Mouse (Mus musculus): ENCODE measurements around the gene Cep57l1.

Gene Cep57l1

DNA sequence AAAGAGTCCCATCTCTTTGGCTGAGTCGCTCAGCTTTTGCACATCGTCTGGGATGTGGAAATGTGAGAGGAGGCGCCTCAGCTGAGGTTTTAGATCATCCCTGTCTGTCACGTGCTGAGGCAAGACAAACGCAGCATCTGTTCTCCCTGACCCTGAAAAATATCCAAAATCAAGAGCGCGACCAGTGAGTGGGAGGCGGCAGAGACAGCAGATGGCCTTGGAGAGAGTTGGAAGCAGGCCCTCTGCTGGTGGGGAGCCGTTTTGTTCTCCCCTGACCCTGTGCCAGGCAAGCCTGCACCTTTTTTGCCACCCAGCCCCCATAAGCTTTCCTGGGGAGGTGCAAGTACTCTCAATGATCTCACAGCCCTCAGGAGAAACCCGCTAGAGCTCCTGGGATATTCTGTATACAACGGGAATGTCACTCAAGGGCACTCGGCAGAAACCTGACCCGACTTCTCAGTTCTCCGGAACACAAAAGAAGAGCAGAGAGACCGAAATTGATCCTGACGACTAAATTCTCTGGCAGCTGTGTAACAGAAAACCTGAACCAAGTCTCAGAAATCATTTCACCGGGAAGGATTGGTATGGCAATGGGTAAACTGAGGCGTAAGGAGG is 130.8 kb downstream of the Cep57l1 start:
- DNase-seq (ENCODE audit: low read depth in 2 of 2, low spot score in 2 of 2): peak in 1 of 2 experiments; percentile 32

DNA sequence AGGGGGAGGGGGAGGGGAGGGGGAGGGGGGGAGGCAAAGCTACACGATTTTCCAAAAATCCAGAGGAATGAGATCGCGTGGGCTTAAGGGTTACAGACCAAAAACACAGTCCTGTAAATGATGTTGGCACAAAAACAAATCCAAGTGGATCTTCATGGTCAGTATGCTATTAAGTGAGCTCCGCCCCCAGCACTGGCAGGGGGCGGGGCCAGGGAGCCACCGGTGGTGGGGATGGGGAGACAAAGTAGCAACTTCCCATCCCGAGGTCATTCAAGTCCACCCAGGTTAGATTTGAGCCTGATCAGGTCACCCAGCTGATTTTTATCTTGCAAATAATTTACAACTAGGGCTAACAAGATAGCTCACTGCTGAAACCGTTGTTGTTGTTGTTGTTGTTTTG is 132.3 kb downstream of the Cep57l1 start:
- no peak for DNase-seq (ENCODE audit: low read depth in 2 of 2, low spot score in 2 of 2)

DNA sequence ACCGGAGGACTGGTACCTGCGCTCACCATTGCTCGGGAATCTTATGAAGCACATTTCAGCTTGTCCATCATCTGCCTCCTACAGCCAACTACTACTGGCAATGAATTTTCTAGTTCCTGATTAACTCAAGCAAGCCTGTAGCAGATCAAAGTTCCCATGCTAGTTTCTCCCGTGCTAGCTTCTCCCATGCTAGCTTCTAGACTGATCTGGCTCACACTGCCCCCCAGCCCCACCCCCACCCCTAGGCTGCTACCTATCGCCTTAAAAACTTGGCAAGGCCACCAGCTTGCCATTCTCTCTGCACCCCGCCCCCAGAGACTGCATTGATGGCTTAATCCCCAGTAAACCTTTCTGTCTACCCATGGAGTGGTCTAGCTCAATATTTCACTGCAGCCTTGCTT is 133.0 kb downstream of the Cep57l1 start:
- no peak for DNase-seq (ENCODE audit: low read depth in 2 of 2, low spot score in 2 of 2)

DNA sequence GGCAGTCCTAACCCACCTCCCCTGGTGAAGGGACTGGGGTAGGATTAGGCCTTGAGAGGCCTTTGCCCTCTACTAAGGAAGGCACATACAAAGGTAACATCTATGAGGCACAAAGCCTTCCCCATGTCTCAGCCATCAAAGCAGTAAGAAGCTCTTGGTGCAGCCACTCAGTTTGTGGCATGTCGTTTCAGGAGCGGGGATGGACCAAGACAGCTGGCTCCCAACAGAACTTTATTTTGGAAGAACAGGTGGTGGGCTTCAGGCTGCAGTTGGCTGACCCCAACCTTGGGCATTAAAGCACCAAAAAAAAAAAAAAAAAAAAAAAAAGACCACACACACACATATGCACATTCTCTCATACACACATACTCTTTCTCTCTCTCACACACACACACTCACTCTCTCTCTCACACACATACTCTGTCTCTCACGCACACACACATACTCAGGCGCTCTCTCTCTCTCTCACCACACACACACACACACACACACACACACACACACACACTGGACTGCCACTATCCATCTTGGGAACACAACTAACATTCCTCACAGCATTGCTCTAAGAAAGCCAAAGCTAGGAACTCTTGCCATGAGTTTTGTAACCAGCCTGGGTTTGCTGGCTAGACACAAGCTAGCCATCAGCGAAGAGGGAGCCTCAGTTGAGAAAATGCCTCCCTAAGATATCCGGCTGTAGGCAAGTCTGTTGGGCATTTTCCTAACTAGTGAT is 133.7 kb downstream of the Cep57l1 start:
- no peak for DNase-seq (ENCODE audit: low read depth in 2 of 2, low spot score in 2 of 2)

DNA sequence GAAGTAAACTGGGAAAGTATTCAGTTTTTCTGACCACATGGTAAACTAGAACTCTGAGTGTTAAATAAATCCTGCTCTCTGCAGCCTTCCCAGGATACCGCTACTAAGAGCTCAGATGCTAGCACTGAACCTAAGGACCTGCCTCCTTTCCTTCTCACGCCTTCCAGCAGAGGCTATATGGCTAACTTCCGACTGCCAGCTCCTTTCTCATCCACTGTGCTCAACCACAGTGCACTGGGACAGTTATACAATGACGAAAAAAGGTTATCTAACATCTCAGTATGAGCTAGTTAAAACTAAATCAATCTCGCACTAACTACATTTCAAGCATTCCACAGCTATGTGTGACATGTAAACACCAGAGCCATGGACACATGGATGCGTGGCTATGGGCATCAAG is 134.4 kb downstream of the Cep57l1 start:
- no peak for DNase-seq (ENCODE audit: low read depth in 2 of 2, low spot score in 2 of 2)

DNA sequence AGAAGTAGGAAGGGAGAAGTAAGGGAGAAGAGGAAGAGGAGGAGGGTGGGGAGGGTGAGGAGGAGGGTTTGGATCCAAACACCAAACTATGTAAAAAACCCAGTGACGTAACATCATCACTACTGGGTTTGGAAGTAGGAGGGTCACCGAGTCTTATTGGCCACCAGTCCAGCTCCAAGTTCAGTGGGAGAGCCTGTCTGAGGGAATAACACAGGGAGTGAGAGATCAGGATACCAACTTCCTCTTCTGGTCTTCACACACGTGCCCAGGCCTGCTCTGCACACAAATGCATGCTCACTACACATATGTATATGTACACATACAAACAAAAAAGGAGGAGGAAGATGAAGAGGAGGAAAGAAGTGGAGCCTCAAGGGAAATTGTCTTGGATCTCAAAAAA is 135.3 kb downstream of the Cep57l1 start:
- DNase-seq (ENCODE audit: low read depth in 2 of 2, low spot score in 2 of 2): no peak

DNA sequence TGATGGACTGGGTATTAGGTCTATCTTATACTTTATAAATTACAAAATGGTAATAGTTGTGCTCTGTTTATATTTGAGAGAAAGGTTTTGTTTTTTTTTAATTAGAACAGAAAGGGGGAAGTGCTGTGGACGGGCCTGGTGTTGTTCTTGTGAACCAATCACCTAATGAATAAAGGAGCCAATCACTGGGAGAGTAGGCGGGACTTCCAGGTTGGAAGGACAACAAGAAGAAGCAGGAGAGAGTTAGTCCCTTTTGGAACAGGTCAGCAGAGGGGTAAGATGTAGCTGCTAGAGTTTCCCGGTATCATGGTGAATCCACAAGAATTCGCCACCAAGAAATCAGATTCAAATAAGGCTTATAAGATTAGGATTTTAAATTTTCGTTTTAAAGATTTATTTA is 139.5 kb downstream of the Cep57l1 start:
- DNase-seq (ENCODE audit: low read depth in 2 of 2, low spot score in 2 of 2): no peak

Data from CD8-positive naive resting alpha-beta T cell, adult 2 months (primary cell).